Mouse (Mus musculus) lung, postnatal 4 days (tissue): ENCODE measurements around the gene Kcnq1.

Experiments used
- DNase-seq, 2 experiments: peaks; one replicate each; pipeline ENCODE4 v3.0.0; 2021

The Kcnq1 gene

DNA sequence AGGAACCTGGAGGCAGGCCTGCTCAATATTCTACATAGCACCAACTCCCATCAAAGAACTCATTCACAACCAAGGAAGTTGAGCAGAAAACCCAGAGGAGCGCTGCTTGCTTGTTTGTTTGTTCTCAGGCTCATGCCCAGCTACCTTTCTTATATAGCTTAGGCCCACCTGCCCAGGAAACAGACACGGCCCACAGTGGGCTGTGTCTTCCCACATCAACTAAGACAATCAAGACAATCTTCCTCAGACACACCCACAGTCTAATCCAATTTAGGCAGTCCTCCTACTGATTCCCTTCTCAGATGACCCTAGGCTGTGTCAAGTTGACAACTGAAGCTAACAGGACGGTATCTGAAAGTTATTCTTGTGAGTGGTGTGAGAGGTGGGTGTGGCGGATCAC lies at the start of gene Kcnq1:
TSS of gene Kcnq1 (plus strand) at position 301 of the 400 bp plus-strand sequence.
- DNase-seq = no peak

- no peak for DNase-seq
These were observed 49.1 kb upstream of the Kcnq1 start for GRCm38 (mm10) chr7:143057023-143057422.

DNA sequence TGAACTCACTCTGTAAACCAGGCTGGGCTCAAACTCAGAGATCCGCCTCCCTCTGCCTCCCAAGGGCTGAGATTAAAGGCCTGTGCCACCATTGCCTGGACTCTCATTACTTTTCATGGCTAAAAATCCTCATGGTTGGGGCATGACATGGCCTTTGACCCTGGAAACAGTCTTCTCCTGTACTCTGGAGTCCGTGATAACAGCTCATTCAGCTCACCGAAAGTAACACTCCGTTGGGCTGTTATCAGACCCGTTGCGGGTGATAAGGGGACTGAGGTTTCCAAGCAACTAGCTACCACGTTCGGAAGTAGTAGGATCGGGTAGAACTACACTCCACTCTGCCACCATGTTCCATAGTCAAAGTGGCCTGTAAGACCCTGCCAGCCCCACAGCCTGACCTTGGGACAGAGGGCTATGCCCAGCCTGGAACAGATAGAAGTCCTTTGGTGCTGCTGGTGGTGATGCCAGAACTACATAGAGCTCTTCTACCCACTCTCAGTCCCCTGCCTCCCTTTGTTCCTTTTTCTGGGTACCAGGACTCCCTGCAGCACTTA lies 48.4 kb upstream of the Kcnq1 start:
- peak in 1 of 2 experiments; percentile 14 for DNase-seq

GRCm38 (mm10) chr7:143058221-143058697 lies 47.9 kb upstream of the Kcnq1 start:
- DNase-seq = peak; percentile 61 to 75

DNA sequence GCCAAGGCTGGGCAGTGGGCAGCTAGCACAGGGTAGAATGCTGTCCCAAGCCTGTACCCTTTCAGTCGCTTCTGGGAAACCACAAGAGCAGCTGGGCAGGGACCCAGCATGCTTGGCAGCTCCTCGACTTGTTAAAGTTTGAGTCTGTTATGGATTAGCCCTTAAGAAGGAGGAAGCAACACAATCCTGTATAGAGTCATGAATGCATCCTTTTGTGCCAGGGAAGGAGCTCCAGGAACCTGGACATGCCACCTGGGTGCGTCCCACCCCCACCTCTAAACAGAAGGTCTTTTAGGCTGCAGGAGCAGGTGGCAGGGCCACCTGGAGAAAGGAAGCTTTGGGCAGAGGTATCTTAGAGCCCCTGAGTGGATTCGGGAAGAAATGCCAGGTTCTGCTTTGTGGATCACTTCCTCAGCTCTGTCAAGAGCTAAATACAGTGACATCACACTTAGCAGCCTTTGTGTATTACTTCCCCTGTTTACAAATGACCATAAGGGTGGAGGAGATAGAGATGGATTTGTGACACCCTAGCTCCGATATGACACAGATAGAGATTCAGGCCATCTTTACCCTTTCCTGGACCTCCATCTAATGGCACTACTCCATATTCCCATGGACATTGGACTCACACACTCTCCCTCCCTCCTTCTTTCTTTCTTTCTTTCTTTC lies 46.8 kb upstream of the Kcnq1 start:
- DNase-seq = peak; percentile 33 to 57

- DNase-seq = peak in 1 of 2 experiments; percentile 12
These were observed 43.5 kb upstream of the Kcnq1 start for GRCm38 (mm10) chr7:143062704-143063103.

GRCm38 (mm10) chr7:143064226-143064625 lies 41.9 kb upstream of the Kcnq1 start:
- no peak for DNase-seq

DNA sequence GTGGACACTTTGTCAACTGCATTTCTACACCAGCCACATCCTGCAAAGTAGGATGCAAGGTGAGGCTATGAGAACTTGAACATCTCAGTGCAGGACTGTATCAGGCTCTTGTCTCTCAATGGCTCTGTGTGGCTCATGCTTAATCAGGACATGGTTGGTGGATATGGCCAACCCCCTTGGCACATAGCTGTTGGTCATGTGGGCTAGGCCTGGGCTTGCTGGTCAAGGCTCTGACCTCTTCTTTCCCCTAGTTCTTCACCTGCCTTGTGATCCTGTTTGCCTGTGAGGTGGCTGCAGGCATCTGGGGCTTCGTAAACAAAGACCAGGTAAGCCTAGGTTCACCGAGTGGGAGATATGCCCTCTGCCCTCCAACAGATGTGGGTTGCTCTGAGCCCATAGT lies 40.5 kb upstream of the Kcnq1 start:
- DNase-seq = no peak

DNA sequence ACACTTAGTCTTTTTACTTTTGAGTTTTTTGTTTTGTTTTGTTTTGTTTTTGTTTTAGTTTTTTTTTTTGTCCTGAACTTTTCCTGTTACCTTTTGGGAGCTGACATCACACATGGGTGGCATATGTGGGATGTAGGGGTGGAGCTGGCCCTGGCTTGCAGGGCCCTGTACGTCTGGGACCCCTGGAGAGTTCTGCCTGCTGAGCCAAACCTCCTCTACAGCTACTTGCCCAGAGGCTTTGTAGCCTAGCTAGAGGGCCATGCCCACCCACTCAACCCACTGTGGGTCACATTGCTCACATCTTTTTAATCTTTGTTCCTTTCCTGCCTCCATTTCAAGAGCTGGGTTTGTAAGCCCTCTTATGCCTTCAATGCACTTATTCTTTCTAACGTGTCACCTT lies 38.7 kb upstream of the Kcnq1 start:
- DNase-seq = no peak

- no peak for DNase-seq
These were observed 38.3 kb upstream of the Kcnq1 start for GRCm38 (mm10) chr7:143067897-143068296.

DNA sequence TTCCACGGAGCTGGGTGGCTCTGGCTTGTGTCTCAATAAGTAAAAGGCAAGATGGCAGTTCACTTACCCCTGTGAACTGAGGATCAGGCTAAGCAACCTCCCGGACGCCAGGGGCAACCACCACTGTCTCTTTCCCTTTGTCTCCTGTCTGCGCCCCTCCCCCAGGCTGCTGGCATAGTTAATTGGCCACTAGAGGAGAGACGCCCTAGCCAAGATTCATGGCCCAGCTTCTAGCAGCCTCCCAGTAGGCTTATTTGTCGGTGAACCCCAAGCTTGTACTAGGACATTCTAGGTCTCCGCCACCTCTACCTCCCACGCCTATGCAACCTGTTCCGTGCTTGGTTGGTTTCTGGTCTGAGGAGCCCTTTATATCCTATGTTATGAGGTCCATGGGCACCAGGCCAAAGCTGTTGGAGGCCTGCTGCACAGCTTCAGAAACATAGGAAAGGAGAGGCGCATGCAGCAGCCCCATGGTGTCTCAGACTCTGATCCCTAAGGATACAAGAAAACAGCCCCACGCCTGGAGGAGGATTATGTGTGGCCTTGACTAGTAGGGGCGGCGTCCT lies 37.8 kb upstream of the Kcnq1 start:
- no peak for DNase-seq

- peak; percentile 98 to 99 for DNase-seq
These were observed 37.1 kb upstream of the Kcnq1 start, which contains the start of gene Tssc4 for GRCm38 (mm10) chr7:143068882-143069591. Gene Tssc4, plus strand, starts transcription at chr7:143069249.

DNA sequence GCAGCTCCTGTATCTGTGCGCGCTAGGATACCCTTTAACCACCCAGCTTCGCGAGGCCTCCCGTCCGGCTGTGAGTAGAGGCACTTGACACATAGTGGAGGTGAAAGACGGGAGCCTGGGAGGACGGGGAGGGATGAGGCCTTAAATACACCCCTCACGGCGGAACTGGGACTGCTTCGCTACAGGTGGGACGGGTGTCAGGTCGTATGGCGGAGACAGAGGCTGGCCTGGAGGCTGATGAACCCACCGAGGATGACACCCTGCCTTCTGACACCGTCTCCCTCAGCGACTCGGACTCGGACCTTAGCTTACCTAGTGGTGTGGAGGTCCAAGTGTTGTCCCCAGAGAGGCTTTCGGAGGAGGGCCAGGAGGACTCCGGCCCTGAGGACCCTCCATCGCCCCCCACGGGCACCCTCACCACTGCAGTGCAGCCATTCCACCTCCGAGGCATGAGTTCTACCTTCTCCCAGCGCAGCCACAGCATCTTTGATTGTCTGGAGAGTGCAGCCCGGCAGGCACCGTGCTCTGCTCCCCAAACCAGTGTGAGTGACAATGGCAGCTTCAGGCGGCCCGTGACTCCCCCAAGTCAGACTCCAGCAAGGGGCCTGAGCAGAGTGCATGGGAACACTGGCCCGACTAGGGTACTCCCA lies 36.3 kb upstream of the Kcnq1 start:
- peak; percentile 21 to 43 for DNase-seq

- no peak for DNase-seq
These were observed 35.6 kb upstream of the Kcnq1 start for GRCm38 (mm10) chr7:143070506-143071070.

- no peak for DNase-seq
These were observed 33.6 kb upstream of the Kcnq1 start for GRCm38 (mm10) chr7:143072605-143073004.

GRCm38 (mm10) chr7:143073086-143073485 lies 33.1 kb upstream of the Kcnq1 start:
- peak; percentile 30 to 64 for DNase-seq

- no peak for DNase-seq
These were observed 30.8 kb upstream of the Kcnq1 start for GRCm38 (mm10) chr7:143075394-143075793.

DNA sequence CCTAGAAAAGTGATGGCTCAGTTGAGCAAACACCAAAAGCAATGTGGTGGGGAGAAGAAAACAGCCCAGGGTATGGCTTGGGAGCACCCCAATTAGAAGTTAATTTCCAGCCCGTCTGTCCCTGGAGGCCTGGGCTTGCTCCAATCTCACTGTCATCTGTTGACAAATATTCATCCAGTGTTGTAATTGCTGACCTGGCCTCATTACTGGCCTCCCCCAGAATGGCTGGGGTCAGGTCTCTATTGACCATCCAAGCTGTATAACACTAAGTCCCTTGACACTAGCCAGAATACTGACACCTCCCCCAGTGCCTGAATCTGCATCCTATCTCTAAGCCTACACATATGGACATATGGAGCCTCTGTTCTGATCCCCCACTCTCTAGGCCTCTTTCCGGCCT lies 28.8 kb upstream of the Kcnq1 start:
- DNase-seq = no peak

- DNase-seq = no peak
These were observed 24.1 kb upstream of the Kcnq1 start for GRCm38 (mm10) chr7:143082024-143082423.

- DNase-seq = no peak
These were observed 22.5 kb upstream of the Kcnq1 start for GRCm38 (mm10) chr7:143083708-143084107.

GRCm38 (mm10) chr7:143086366-143086765 lies 19.8 kb upstream of the Kcnq1 start:
- DNase-seq = peak; percentile 66 to 82

GRCm38 (mm10) chr7:143087070-143087579 lies 19.0 kb upstream of the Kcnq1 start:
- DNase-seq = peak; percentile 51 to 70
